Mouse (Mus musculus): ENCODE data around the gene Atp6ap2. TPM values are rescaled to one million over a fixed set of nuclear protein-coding genes. Genes with fewer than 3 reads are reported as not detected.
"Not testable (repeated sequence)": the region's sequence is repeated elsewhere in the genome, so short reads cannot be mapped to it uniquely, and the experiment has no call there.

The Atp6ap2 gene
- total RNA-seq (2021): 10 to 100 TPM; 53.9 to 57.6 TPM
- long read RNA-seq, experiment 1, transcript Atp6ap2-201 (9 exons, 2,324 nt): major isoform, 48 of 53 reads
- long read RNA-seq, experiment 1, partial matches to known transcripts: 3 of 53 reads
- long read RNA-seq, experiment 1, other reads (novel, unspliced or antisense): 2 of 53 reads
- long read RNA-seq, experiment 2, transcript Atp6ap2-201 (9 exons, 2,324 nt): major isoform, 149 of 162 reads
- long read RNA-seq, experiment 2, partial matches to known transcripts: 8 of 162 reads
- long read RNA-seq, experiment 2, other reads (novel, unspliced or antisense): 4 of 162 reads

DNA sequence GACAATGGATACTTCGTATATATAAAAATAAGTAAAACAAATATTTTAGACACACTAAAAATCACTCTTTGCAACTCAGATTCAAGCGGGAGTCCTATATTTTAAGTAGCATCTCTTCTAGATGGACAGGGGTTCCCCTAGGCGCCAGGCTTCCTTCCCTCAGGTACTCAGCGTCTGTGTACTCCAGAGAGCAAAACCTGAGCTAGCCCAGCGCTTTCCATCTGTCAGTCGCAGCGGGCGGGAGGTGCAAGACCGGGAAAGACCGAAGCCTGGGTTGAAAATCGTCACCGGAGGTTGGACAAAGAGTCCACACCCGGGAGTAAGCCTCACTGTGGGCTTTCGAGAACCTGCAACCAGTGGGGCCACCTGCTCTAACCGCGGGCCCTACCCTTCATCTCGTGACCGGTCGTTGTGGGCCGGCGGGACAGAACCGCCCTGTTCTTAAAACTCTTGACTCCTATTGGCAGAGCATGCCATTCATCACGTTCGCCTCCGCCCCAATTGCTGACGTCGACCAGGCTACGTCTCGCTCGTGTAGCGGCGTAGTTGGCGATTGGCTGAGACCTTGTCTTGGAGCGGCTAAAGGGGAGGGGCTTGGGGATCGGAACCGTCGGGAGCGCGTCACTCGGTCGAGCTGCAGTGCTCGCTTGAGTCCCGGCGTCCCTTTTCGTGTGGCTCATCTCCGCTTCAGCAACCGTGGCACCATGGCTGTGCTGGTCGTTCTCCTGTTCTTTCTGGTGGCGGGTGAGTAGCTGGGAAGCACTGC, at the start of gene Atp6ap2:
Gene Atp6ap2 (plus strand): TSS at position 610 of the 766 bp plus-strand sequence.
- DNase-seq (ENCODE audit: low spot score in 2 of 2): peak; percentile 57 to 71

DNA sequence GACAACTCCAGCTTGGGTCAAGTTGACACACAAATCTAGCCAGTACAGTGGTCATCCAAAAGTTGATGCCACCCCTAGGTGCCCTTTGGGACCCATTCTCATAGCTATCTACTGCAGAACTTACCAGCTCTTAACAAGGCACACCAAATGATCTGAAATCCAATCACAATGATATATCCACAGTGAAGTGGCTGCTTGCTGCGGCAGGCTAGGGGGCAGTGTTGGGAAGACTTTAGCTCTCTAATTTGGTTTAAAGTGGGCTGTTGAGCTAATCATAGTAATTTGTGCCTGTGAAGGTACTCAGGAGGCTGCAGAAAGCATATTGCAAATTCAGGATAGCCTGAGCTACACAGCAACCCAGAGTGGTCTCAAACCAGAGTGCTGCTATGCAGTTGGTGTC, 43.2 kb upstream of the Atp6ap2 start:
- no peak for DNase-seq (ENCODE audit: low spot score in 2 of 2)

DNA sequence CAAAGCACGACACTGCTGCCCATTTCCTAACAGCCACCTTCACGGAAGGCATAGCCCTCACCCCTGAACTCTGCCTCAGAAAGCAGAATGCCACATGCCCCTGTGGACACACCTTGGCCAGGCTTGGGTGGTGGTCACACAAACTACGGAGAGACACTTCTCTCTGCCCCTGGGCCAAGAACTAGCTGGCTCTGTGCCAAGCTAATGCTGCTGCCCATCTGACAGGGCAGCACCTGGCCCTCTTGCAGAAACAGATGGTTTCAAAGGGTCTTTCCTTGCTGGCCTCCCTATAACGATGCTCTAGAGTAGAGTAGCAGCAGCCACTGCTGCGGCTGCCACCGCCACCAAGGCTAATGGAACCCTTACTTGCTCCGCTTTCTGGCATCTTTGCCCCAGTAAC, 30.5 kb upstream of the Atp6ap2 start:
- DNase-seq (ENCODE audit: low spot score in 2 of 2): no peak

DNA sequence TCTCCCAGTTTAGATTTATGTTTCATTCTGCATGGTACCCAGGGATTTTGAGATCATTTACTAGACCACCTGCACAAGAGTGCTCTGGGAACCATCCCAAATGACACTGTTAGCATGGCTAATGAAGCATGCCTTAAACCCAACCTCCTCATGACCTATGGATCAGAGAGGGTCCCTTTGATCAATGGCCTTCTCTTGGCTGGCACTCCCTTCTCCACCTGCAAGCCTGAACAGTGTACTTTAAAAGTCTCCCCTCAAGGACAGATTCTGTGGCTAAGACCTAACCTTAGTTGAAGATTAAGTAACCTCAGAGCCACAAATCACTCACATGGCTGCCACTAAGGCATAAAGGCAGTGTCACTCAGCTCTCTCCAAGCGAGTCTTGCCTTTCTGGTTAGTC, 16.2 kb upstream of the Atp6ap2 start:
- DNase-seq (ENCODE audit: low spot score in 2 of 2): no peak

DNA sequence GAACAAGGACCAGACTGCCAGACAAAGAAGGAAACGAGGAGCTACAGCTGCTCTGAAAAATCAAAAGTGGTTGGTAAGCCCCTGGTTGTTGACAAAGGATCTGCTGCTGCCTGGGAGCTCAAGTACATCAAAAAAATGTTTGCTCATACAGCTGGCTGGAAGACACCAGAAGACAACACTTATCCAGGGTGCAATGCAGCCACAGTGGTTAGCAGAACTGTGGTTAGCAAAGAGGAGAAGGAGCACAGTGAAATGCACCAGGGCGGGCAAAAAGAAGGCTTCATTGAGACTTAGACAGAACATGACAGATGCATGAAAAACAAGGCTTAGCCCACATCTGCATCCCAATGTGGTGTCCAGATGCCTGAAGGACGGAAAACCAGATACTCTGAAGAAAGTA, 9.7 kb upstream of the Atp6ap2 start:
- DNase-seq (ENCODE audit: low spot score in 2 of 2): no peak

DNA sequence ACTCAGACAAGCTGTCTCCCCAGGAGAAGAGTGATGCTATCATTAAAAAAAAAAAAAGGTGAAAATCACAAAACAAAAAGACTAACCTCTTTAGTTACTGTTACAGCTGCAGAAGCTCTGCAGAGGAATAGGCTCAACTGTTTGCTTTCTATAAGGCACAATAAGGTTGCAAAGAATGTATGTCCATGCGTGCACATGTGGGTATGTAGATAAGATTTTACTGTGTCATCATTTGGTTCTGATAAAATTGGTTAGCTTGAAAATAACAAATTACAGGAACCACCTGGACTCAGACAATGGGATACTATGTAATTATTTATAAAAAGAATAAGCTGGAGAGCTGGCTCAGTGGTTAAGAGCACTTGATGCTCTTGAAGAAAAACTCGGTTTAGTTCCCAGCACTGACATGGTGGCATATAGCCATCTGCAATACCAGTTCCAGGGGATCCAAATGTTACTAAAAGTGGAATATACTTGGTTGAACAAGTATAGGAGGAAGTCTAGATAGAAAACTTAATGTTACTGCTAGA, 9.2 kb upstream of the Atp6ap2 start:
- no peak for DNase-seq (ENCODE audit: low spot score in 2 of 2)

DNA sequence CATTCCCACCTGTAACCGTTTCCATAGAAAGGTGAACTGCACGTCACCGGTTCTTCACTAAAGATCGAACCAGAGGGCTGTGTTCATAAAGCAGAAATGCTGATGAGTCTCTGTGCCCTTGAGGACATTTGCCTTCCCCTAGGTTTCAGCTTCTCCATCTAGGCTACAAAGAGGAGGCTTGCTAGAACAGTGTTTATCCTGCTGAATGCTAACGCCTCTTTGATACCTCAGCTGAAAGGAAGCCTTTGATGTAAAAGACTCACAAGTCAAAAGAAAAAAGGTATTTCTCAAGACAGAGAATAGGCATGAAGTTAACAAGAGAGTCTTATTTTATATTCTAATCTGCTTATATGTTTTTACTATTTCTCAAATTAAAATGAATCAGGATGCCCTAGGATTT, 4.3 kb upstream of the Atp6ap2 start:
- DNase-seq (ENCODE audit: low spot score in 2 of 2): no peak

DNA sequence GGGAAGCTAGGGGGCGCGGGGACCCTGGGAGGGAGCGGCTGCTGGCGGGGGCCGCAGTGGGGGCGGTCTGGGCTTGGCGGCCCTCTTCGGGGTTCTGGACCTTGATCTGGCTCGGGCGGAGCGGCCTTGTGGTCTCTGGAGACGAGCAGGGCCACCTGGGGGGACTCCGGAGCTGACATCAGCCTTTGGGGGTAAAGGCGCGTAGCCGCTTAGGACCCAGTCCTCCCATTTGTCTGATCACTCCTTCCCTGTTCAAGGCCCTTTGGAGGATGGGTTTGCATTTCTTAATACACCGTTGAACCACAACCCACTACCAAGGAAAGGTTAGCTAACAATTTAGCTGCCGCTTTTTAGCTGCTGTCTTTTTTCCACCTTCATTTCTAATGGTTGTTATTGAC, 356 bp downstream of the Atp6ap2 start:
- DNase-seq (ENCODE audit: low spot score in 2 of 2): peak; percentile 3 to 4

DNA sequence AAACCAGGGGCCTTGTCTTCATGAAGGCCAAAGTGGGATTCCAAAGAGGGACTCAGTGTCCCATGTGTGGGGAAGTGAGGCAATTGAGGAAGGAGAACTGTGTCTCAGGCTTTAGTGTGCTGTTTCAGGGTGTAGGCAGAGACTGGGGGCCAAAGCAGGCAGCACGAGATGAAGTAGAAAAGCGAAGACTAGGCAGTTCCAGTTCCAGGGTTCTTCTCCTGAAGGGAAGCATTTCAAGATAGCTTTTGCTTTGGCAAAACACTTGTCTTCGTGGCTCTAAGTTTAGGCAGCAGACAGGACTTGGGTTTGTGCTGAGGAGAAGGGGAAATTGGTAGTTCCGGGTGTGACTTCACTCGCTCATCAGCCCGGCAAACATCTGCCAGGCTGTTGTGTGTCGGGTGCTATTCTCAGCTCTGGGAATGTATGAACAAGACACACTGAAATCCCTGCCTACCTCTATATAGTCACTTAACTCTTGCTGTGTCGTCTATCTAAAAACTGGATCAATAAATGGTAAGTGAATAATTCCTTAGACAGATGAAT, 3.9 kb downstream of the Atp6ap2 start:
- no peak for DNase-seq (ENCODE audit: low spot score in 2 of 2)

DNA sequence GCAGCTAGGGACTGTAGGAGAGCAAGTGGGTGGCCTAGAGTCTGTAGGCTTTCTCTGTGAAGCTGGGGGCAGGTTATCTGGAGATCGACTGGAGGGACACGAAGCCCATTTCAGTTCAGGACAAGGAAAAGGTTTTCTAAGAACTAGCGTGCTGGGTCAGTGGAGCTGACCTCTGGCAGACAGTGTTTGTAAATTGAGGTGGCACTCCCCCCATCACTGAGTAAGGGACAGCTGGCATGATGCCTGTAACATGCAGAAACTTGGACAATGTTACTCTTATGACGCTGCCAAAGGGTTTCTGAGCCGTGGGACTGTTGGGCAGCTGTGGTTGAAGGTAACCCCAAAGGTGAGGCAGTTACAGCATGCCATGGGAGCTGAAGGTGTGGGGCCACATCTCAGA, 4.4 kb downstream of the Atp6ap2 start:
- DNase-seq (ENCODE audit: low spot score in 2 of 2): no peak

DNA sequence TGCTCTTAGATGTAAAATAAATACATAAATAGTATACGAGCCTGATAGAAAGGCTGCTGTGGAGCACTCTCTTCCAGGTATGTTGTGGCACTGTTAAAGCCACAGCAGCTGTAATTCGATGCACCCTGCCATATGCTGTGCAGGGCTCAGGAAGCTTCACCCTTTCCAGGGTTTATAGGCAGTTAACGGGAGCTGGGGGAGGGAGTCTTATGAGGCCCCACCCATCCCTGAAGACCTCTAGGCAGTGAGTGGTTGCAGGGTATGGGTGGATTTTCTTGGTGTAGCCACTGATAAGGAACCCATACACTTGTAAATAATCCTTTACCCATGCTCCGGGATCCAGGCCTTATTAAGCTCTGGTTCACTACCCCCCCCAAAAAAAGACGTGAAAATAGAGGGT, 6.2 kb downstream of the Atp6ap2 start:
- no peak for DNase-seq (ENCODE audit: low spot score in 2 of 2)

DNA sequence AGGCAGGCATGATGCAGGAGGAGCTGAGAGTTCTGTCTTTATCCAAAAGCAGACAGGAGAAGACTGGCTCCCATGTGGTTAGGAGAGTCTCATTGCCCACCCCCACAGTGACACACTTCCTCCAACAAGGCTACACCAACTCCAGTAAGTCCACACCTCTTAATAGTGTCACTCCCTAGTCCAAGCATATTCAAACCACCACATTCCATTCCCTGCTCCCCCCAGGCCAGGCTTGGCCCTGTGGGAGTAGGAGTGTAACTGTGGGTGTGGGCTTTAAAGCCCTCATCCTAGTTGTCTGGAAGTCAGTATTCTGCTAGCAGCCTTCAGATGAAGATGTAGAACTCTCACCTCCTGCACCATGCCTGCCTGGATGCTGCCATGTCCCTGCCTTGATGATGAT, 22.9 kb downstream of the Atp6ap2 start:
- not testable (repeated sequence) for DNase-seq (ENCODE audit: low spot score in 2 of 2)

DNA sequence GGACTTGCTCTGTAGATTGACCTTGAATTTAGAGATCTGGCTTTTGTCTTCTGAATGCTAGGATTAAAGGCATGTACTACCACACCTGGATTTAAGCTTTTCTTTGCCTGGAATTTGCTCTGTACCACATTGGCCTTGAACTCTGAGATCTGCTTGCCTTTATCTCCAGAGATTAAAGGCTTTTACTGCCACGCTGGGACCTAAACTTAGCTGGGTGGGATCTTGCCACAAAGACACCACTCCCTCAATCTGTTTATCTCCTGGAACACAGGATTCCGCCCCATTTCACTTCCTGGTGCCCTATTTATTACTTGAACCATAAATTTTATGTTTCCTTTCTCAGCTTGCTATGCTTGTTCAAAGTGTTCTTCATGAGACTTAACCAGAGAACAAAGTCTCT, 23.6 kb downstream of the Atp6ap2 start:
- no peak for DNase-seq (ENCODE audit: low spot score in 2 of 2)

DNA sequence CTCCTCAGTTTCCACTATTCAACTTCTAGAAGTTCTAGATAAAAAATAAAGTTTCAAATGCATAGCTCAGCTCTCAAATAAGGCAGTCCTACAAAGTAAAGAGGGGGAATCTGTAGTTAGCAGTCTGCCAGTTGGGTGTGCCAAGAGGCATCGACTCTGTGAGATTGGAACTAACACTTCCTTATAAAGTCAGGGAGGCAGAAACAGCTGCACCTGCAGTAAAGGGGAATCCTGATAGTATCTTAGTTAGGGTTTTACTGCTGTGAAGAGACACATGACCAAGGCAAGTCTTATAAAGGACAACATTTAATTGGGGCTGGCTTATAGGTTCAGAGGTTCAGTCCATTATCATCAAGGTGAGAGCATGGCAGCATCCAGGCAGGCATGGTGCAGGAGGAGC, 24.8 kb downstream of the Atp6ap2 start:
- not testable (repeated sequence) for DNase-seq (ENCODE audit: low spot score in 2 of 2)

DNA sequence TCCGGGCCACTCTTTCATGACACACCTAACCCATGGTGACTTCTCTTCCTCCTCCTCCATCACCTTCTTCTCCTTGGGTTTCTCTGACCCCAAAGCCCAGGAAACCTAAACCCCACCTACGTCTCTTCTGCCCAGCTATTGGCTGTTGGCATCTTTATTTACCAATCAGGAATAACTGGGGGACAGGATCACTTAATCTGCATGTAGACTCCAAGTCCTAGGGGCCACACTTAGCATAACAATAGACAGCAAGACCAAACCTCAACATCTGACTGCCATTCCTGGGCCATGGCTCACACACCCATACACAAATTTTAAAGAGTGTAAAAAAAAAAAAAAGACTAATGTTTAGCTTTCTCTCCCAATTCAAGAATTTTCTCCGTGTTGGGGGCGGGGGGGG, 37.5 kb downstream of the Atp6ap2 start:
- no peak for DNase-seq (ENCODE audit: low spot score in 2 of 2)

DNA sequence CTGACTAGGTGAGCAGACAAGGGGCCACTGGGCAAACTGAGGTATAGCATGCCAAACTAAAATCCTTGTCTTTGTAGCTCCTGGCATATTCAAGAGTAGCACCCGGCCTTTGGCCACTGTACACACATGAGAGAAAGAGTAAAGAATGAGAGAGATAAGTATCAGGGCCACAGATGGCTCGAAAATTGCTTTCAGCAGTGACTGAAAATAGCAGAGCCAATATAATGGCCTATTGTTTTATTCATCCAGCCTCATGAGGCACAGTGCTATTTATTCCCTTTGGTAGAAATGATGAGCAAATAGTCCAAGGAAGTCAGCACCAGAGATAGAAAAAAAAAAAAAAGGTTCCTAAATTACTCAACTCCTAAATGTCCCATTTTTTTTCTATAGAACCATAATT, 57.4 kb downstream of the Atp6ap2 start:
- no peak for DNase-seq (ENCODE audit: low spot score in 2 of 2)

DNA sequence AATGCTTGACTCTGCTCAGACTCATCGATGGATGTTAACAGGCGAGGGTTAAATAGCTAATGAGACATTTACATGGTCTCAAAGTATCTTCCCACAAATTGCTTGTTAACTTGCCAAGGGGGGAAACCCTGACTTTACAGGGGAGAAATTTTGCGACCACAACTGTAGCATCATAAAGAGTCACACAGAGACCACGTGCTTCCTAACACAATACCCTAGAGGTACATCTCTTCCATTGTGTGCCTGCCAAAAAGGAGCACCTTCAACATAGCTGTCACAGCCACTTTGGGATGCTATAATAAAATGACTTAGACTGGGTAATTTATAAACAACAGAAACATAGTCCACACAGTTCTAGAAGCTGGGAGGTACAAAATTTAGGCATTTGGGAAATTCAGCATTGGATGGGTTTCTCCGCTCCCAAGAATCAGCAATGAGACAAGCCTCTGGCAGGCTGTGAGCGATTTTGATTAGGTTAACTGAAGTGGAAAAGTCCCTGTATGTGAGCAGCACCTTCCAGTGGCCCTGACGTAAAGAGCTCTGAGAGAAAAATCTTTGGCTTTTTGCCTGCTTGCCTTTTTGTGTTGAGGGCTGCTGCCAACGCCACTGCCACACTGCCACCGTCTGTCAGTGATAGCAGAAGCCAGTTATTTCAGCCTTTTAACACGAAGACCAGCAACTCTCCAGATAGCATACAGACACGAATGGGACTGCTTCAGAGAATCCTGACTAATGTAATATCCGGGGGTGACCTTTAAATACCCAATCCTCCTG, 58.1 kb downstream of the Atp6ap2 start:
- DNase-seq (ENCODE audit: low spot score in 2 of 2): no peak

DNA sequence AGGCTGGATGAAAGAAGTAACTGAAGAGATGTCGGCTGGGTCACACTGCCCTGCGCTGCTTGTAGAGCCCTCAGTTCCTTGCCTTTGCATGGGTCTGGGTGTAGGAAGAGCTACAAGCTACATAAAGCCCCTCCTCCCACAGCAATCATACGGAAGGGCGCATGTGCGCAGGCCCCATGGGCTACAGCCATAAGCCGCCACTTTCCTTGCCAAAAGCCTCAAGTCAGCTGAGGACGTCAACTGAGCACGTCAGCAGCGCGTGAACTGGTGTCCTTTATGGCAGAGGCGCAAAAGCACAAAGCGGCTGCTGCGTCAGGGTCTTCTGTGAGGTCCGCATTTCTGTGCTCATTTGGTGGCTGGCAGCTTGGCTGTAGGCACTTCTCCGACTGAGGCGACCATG, 64.3 kb downstream of the Atp6ap2 start:
- DNase-seq (ENCODE audit: low spot score in 2 of 2): no peak

DNA sequence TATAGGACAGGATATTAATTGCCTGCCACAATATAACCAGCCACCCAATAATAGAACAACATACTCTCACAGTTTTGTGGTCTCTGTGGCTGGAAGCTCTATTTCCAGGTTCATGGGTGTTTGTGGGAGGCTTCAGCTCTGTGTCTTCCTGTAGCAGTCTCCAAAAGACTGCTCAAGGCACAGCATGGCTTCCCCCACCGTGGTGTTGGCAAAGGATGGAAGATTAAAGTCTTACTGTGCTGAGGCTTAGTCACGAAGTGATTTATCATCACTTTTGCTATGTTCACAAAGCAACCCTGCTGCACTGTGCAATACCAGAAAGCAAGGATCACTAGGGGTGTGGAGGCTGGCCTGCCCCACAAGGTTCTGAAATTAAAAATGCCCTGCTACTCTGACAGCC, 66.3 kb downstream of the Atp6ap2 start:
- DNase-seq (ENCODE audit: low spot score in 2 of 2): no peak

All from adrenal gland, postnatal 4 days (tissue).